Mouse (Mus musculus) bone marrow macrophage, adult 2 months (primary cell): ENCODE data around the gene Il9. TPM values are rescaled to one million over a fixed set of nuclear protein-coding genes. Genes with fewer than 3 reads are reported as not detected.

ENCODE experiments used
- H3K27ac ChIP-seq: 2 replicates; pipeline ENCODE4 v1.5.1; 2012; ENCODE audit warnings: low read depth, low read length; ENCODE audit not compliant: insufficient read depth
- H3K4me1 ChIP-seq: 2 replicates; pipeline ENCODE4 v1.6.1; 2012; ENCODE audit warnings: low read length; ENCODE audit not compliant: control insufficient read depth, insufficient read depth
- H3K4me3 ChIP-seq: 2 replicates; pipeline ENCODE4 v1.5.1; 2012; ENCODE audit warnings: mild to moderate bottlenecking, low read length, moderate library complexity; ENCODE audit not compliant: insufficient read depth
- CTCF ChIP-seq: IDR thresholded peaks from 2 replicates; pipeline ENCODE4 v1.5.1; 2012; ENCODE audit warnings: low read depth, mild to moderate bottlenecking, low read length, moderate library complexity
- POLR2A ChIP-seq: IDR thresholded peaks from 2 replicates; pipeline ENCODE4 v1.6.1; 2012; ENCODE audit warnings: mild to moderate bottlenecking, low read depth, low read length, borderline replicate concordance
- polyA plus RNA-seq: library from polyadenylated mRNA; stranded (reverse); fragments of >200 nt; gene quantifications from 2 replicates; pipeline ENCODE4 v1.2.4, GENCODE M21; 2012; ENCODE audit not compliant: missing spikeins, insufficient read depth, insufficient read length

Gene Il9
- polyA plus RNA-seq, 1 experiment: not detected

DNA sequence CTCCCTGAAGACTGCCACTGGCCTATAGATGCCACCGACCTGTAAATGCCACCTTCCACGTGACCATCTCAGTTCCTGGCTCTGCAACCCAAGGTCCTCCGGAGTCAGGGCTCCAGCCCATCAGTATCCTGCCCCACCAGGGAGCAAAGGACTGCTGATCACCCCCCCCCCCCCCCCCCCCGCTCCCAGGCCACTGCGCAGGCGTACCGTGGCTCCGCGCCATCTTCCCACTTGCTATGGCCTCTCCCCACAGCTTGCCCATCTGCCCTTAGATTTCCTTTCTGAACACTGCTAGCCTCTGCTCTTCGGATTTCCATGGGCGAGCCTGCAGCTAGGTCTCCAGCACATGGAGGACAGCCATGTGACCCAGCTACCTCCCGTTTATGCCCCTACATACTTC, 49.5 kb downstream of the Il9 start:
- no peaks in the 10 kb centered on the region for H3K4me1 ChIP-seq
- no peak for TF ChIP-seq CTCF
- no peak for TF ChIP-seq POLR2A
- H3K4me3 ChIP-seq: no peak overlapping the region
- no peak overlapping the region for H3K27ac ChIP-seq

Other genes with a start within 250 kb of the Il9 start
- gene Neurog1, start 230.1 kb downstream of the Il9 start, polyA plus RNA-seq: not detected in 2 replicates
- gene Cxcl14, start 185.7 kb downstream of the Il9 start, polyA plus RNA-seq: 0.73 and 1.5 TPM in 2 replicates
- not detected in 2 replicates for gene Gm3045, start 55.7 kb downstream of the Il9 start, polyA plus RNA-seq
- not detected in 2 replicates for gene Slc25a48, start 43.9 kb downstream of the Il9 start, polyA plus RNA-seq
- 1.6 and 2.1 TPM in 2 replicates for gene Fbxl21, start 40.2 kb upstream of the Il9 start, polyA plus RNA-seq
- not detected in 2 replicates for gene Lect2, start 66.3 kb upstream of the Il9 start, polyA plus RNA-seq
- gene Tgfbi, start 127.3 kb upstream of the Il9 start, polyA plus RNA-seq: 386 and 398 TPM in 2 replicates
- gene Smad5, start 220.8 kb upstream of the Il9 start, polyA plus RNA-seq: 10.2 and 11.5 TPM in 2 replicates